Mouse (Mus musculus) cortical plate, adult 2 months (tissue): Measurements from ENCODE around the gene Sdhaf3. TPM values are rescaled to one million over a fixed set of nuclear protein-coding genes. Genes with fewer than 3 reads are reported as not detected.

Source experiments
- H3K27ac ChIP-seq: fragments of 200-500 bp; 2 replicates; pipeline ENCODE4 v1.5.1; 2012; ENCODE audit warnings: low read length, control low read depth, inconsistent platforms; ENCODE audit not compliant: insufficient read depth
- H3K4me1 ChIP-seq: fragments of 200-500 bp; 2 replicates; pipeline ENCODE4 v1.6.1; 2011; ENCODE audit warnings: low read length; ENCODE audit not compliant: control insufficient read depth, insufficient read depth
- H3K4me3 ChIP-seq: fragments of 200-500 bp; 2 replicates; pipeline ENCODE4 v1.5.1; 2011; ENCODE audit warnings: mild to moderate bottlenecking, low read length, control low read depth; ENCODE audit not compliant: insufficient read depth
- CTCF ChIP-seq: fragments of 200-500 bp; IDR thresholded peaks from 2 replicates; pipeline ENCODE4 v1.5.1; 2011; ENCODE audit warnings: mild to moderate bottlenecking, control low read depth, low read length; ENCODE audit not compliant: insufficient read depth; ENCODE audit errors: extremely low read depth
- POLR2A ChIP-seq: fragments of 200-500 bp; IDR thresholded peaks from 2 replicates; pipeline ENCODE4 v1.6.1; 2011; ENCODE audit warnings: mild to moderate bottlenecking, low read length, control low read depth; ENCODE audit not compliant: insufficient read depth; ENCODE audit errors: extremely low read depth
- polyA plus RNA-seq: library from polyadenylated mRNA; depleted of rRNA; stranded (reverse); fragments of >200 nt; gene quantifications from 2 replicates; pipeline ENCODE4 v1.2.3, GENCODE M21; 2012

Gene Sdhaf3
- polyA plus RNA-seq, 1 experiment: 3.9 TPM

- no peak for TF ChIP-seq POLR2A
- TF ChIP-seq CTCF: no peak
- Histone ChIP-seq H3K4me3 (no peak overlapping the region), H3K27ac (no peak overlapping the region), H3K4me1 (no peaks in the 10 kb centered on the region)
Observed at GRCm38 (mm10) chr6:7038835-7039234, 83.0 kb downstream of the Sdhaf3 start.

DNA sequence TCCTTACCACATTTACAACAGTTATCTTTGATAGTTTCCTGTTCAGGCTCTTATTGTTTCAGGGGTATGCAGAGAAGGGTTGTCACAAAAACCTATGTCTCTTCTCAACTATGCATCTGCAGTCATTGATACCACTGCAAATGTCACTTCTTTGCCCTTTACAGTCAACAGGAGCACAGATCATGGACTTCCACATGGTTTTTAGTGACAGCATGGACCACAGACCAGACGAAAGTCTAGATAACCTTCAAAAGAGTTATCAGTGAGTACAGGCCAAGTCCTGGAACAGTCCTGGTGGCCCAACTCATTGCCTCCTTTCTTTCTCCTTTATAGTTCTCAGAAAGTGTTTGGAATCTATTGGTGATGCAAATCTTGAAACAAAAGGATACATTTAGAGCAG is 86.1 kb downstream of the Sdhaf3 start:
- no peaks in the 10 kb centered on the region for H3K4me1 ChIP-seq
- TF ChIP-seq CTCF: no peak
- TF ChIP-seq POLR2A: no peak

GRCm38 (mm10) chr6:7062819-7063218 is 107.0 kb downstream of the Sdhaf3 start:
- Histone ChIP-seq H3K27ac (no peak overlapping the region), H3K4me1 (no peaks in the 10 kb centered on the region), H3K4me3 (no peak overlapping the region)
- no peak for TF ChIP-seq CTCF

More for the DNA sequence above, 86.1 kb downstream of the Sdhaf3 start:
- Histone ChIP-seq H3K4me3 (no peak overlapping the region), H3K27ac (no peak overlapping the region)

DNA sequence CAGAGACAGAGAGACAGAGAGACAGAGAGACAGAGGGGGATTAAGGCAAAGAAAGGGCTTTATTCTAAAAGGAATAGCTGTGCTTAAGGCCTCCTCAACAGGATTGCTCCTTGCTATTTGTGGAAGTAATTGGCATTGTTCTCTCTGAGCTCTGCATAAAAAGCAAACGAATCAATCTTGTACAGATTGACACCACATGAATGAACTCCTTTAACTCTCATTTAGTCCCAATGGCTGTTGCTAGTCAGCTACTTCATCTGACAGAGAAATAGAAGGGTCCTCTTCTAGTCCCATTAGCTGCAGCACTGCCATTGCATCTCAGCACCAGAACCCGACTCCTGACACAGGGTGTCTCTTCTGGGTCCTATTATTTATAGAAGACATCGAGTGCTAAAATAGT is 113.0 kb downstream of the Sdhaf3 start:
- H3K4me1 ChIP-seq: no peaks in the 10 kb centered on the region
- H3K4me3 ChIP-seq: no peak overlapping the region
- no peak overlapping the region for H3K27ac ChIP-seq

GRCm38 (mm10) chr6:7069463-7069862 is 113.7 kb downstream of the Sdhaf3 start:
- no peak overlapping the region for H3K27ac ChIP-seq

More for the DNA sequence above, 113.0 kb downstream of the Sdhaf3 start:
- TF ChIP-seq POLR2A (no peak), CTCF (no peak)

GRCm38 (mm10) chr6:7082054-7082453 is 126.2 kb downstream of the Sdhaf3 start:
- H3K27ac ChIP-seq: no peak overlapping the region
- no peaks in the 10 kb centered on the region; the same call in 1 of the 2 replicates for H3K4me1 ChIP-seq
- no peak for TF ChIP-seq POLR2A
- TF ChIP-seq CTCF: no peak
- no peak overlapping the region for H3K4me3 ChIP-seq

More at GRCm38 (mm10) chr6:7069463-7069862, 113.7 kb downstream of the Sdhaf3 start:
- TF ChIP-seq CTCF (no peak), POLR2A (no peak)
- H3K4me3 ChIP-seq: no peak overlapping the region
- H3K4me1 ChIP-seq: no peaks in the 10 kb centered on the region

GRCm38 (mm10) chr6:7082467-7083259 is 126.9 kb downstream of the Sdhaf3 start:
- H3K4me3 ChIP-seq: no peak overlapping the region
- TF ChIP-seq CTCF (no peak), POLR2A (no peak)
- no peaks in the 10 kb centered on the region; the same call in 1 of the 2 replicates for H3K4me1 ChIP-seq
- no peak overlapping the region for H3K27ac ChIP-seq

- TF ChIP-seq POLR2A (no peak), CTCF (no peak)
- no peak overlapping the region for H3K4me3 ChIP-seq
- H3K27ac ChIP-seq: no peak overlapping the region
- H3K4me1 ChIP-seq: no peaks in the 10 kb centered on the region; the same call in 1 of the 2 replicates
Observed at GRCm38 (mm10) chr6:7083661-7084060, 127.9 kb downstream of the Sdhaf3 start.

GRCm38 (mm10) chr6:7084370-7084769 is 128.6 kb downstream of the Sdhaf3 start:
- Histone ChIP-seq H3K27ac (no peak overlapping the region), H3K4me1 (no peaks in the 10 kb centered on the region; the same call in 1 of the 2 replicates), H3K4me3 (no peak overlapping the region)
- TF ChIP-seq CTCF: no peak
- TF ChIP-seq POLR2A: no peak

GRCm38 (mm10) chr6:7085506-7085905 is 129.7 kb downstream of the Sdhaf3 start:
- Histone ChIP-seq H3K4me1 (no peaks in the 10 kb centered on the region; the same call in 1 of the 2 replicates), H3K4me3 (no peak overlapping the region), H3K27ac (no peak overlapping the region)
- TF ChIP-seq POLR2A (no peak), CTCF (no peak)
